Mouse (Mus musculus) liver, postnatal 0 days (tissue): ENCODE results near the gene Stfa2. TPM values are rescaled to one million over a fixed set of nuclear protein-coding genes. Genes with fewer than 3 reads are reported as not detected.
A peak's percentile ranks its signal among the peaks of the same experiment; 100 is the strongest.
"Not testable (repeated sequence)": the region's sequence is repeated elsewhere in the genome, so short reads cannot be mapped to it uniquely, and the experiment has no call there.

Experiments
- ATAC-seq: fragments of 200-750 bp; cut with Nextera tagmentation; 2 replicates; pipeline ENCODE4 v1.8.0; 2017; ENCODE audit warnings: mild to moderate bottlenecking, moderate library complexity
- DNase-seq: peaks from one replicate; pipeline ENCODE4 v3.0.0-alpha.2; 2016
- H3K27ac ChIP-seq: fragments of 300-500 bp; sonication (generic); 2 replicates; pipeline ENCODE4 v1.5.1; 2014; ENCODE audit warnings: antibody characterized with exemption, moderate library complexity, mild to moderate bottlenecking, low read depth
- H3K27me3 ChIP-seq: fragments of 300-500 bp; sonication (generic); 2 replicates; pipeline ENCODE4 v1.6.1; 2014; ENCODE audit warnings: low read length, control low read depth, mixed read lengths; ENCODE audit not compliant: insufficient read depth
- H3K36me3 ChIP-seq: fragments of 300-500 bp; sonication (generic); replicated peaks from 2 replicates; pipeline ENCODE4 v1.6.1; 2014; ENCODE audit warnings: mild to moderate bottlenecking, control low read depth, low read length, moderate library complexity, mixed read lengths; ENCODE audit not compliant: insufficient read depth
- H3K4me1 ChIP-seq: fragments of 300-500 bp; sonication (generic); 2 replicates; pipeline ENCODE4 v1.6.1; 2014; ENCODE audit warnings: antibody characterized with exemption, mild to moderate bottlenecking, control low read depth; ENCODE audit not compliant: insufficient read depth
- H3K4me2 ChIP-seq: fragments of 300-500 bp; sonication (generic); 2 replicates; pipeline ENCODE4 v1.6.1; 2014; ENCODE audit warnings: low read depth, mild to moderate bottlenecking, low read length, moderate library complexity, mixed read lengths
- H3K4me3 ChIP-seq: fragments of 300-500 bp; sonication (generic); 2 replicates; pipeline ENCODE4 v1.5.1; 2014; ENCODE audit warnings: low read depth, low read length
- H3K9ac ChIP-seq: fragments of 300-500 bp; sonication (generic); replicated peaks from 2 replicates; pipeline ENCODE4 v1.6.1; 2014; ENCODE audit warnings: mild to moderate bottlenecking, moderate library complexity
- H3K9me3 ChIP-seq: fragments of 300-500 bp; sonication (generic); 2 replicates; pipeline ENCODE4 v1.6.1; 2016; ENCODE audit warnings: mild to moderate bottlenecking, control low read depth, low read length, mixed read lengths
- CTCF ChIP-seq: sonication (generic); IDR thresholded peaks from 2 replicates; pipeline ENCODE4 v1.5.1; 2016; ENCODE audit warnings: antibody characterized with exemption, low read depth
- EP300 ChIP-seq: IDR thresholded peaks from 2 replicates; pipeline ENCODE4 v1.6.1; 2016; ENCODE audit warnings: antibody characterized with exemption, low read depth, mild to moderate bottlenecking
- WGBS: fragments of 180-500 bp; shearing (Covaris S2); extraction: QIAGEN DNeasy Blood & Tissue Kit; methylation state at CpG from one replicate; pipeline ENCODE4 v1.1.7; 2014; ENCODE audit not compliant: insufficient replicate concordance; 5-methylcytosine and 5-hydroxymethylcytosine counted together
- polyA plus RNA-seq: library from polyadenylated mRNA; unstranded; fragments of >200 nt; fragmentation: Nextera tagmentation; extraction: Ambion mirVana; gene quantifications from 2 replicates; pipeline ENCODE4 v1.2.1, GENCODE M21; 2015

Gene Stfa2
- 154 and 162 TPM in 2 replicates for polyA plus RNA-seq

DNA sequence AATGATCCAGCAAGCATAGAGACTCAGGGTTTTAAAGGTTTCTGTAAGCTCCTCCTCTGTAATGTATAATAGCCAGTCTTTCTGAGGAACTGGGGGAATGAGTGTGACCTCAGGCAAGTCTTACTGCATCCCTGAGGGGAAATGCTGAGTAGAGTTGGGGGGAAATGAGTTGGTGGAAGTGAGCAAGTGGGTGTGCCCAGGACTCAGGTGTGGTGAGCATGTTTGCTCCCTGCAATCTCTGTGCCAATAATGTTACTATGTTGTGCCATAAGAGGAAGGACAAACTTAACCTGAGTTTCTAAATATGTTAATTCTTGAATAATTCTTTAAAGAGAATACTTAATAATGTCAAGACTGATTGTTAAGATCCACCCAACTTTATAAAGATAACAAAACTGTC, at the start of gene Stfa2:
Gene Stfa2 (minus strand): TSS at position 101 of the 400 bp plus-strand sequence.
- DNase-seq (peak; percentile 18), ATAC-seq (peak; percentile 45; the same call in 1 of the 2 replicates)
- Histone ChIP-seq H3K27ac (peak within 1 kb of the TSS; percentile 55), H3K27me3 (no peaks in the 10 kb centered on the region), H3K4me1 (no peaks in the 10 kb centered on the region), H3K9ac (no peak within 1 kb of the TSS), H3K36me3 (no peaks in the 10 kb centered on the region), H3K9me3 (no peaks in the 10 kb centered on the region), H3K4me2 (no peak within 1 kb of the TSS), H3K4me3 (peak within 1 kb of the TSS; percentile 19; the same call in 1 of the 2 replicates)
- TF ChIP-seq EP300 (peak; percentile 51), CTCF (no peak)

DNA sequence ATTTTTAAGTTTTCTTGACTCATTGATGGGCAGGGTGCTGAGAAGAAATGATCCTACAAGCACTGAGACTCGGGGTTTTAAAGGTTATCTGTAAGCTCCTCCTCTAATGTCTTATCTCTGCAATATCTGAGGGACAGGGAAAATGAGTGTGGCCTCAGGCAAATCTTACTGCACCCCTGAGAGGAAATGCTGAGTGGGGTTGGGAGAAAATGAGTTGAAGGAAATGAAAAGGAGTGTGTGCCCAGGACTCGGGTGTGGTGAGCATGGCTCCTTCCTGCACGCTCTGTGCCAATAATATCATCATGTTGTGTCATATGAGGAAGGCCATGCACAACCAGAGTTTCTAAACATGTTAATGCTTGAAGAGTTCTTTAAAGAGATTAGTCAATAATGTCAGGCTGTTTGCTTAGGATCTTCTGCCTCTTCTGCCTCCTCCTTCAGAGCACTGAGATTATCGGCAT, 47.1 kb upstream of the Stfa2 start, which contains the start of gene Stfa3:
Gene Stfa3 (minus strand): TSS at position 51 of the 461 bp plus-strand sequence.
- no peak within 1 kb of the TSS for H3K9ac ChIP-seq
- peak within 1 kb of the TSS; percentile 26 for H3K4me3 ChIP-seq
- peak; percentile 20 for DNase-seq
- WGBS, result 58% methylated on average over 4 of the region's 4 CpGs
- TF ChIP-seq EP300 (peak; percentile 36; the same call in 1 of the 2 replicates), CTCF (no peak)
- H3K9me3 ChIP-seq, result no peaks in the 10 kb centered on the region
- H3K4me1 ChIP-seq, result no peaks in the 10 kb centered on the region
- peak within 1 kb of the TSS; percentile 49 for H3K27ac ChIP-seq
- no peaks in the 10 kb centered on the region for H3K27me3 ChIP-seq
- ATAC-seq, result 0 out of 2 replicates have a peak, but pooled peaks have one; percentile 33
- no peaks in the 10 kb centered on the region for H3K36me3 ChIP-seq
- H3K4me2 ChIP-seq, result 0 out of 2 replicates have a peak within 1 kb of the TSS, but pooled peaks have one; percentile 3

DNA sequence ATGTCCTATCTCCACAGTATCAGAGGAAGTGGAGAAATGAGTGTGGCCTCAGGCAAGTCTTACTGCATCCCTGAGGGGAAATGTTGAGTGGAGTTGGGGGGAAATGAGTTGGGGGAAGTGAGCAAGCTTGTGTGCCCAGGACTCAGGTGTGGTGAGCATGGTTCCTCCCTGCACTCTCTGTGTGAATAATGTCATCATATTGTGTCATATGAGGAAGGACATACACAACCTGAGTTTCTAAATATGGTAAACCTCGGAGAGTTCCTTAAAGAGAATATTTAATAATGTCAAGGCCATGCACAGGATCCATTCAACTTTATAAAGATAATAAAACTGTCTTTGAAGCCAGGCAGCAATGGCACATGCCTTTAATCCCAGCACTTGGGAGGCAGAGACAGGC, 12.7 kb upstream of the Stfa2 start:
- H3K9ac ChIP-seq, ATAC-seq, DNase-seq, H3K27me3 ChIP-seq, H3K9me3 ChIP-seq, H3K4me3 ChIP-seq, H3K36me3 ChIP-seq, H3K4me2 ChIP-seq, H3K4me1 ChIP-seq: not testable (repeated sequence)
- TF ChIP-seq EP300, result peak; percentile 59
- 38% methylated on average over 1 of the region's 1 CpGs for WGBS
- peak overlapping the region; percentile 23; the same call in 1 of the 2 replicates for H3K27ac ChIP-seq

DNA sequence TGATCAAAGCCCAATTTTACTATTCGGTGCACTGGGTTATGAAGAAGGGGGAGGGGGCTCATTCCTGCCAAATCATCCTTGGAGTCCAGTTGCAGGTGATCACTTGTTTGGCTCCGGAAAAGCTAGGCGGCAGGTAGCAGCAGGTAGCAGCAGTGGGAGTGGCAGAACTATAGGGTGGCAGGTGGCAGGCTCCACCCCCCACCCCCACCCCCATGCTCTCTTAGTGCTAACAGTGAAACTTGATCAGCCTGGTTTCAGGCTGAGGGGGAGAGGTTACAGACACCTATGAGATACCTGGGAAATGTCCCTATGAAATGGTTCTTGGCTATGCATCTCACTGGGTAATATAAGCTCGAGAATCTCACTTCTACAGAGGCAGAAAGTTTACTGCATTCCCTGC, 19.2 kb downstream of the Stfa2 start:
- no peaks in the 10 kb centered on the region for H3K4me1 ChIP-seq

DNA sequence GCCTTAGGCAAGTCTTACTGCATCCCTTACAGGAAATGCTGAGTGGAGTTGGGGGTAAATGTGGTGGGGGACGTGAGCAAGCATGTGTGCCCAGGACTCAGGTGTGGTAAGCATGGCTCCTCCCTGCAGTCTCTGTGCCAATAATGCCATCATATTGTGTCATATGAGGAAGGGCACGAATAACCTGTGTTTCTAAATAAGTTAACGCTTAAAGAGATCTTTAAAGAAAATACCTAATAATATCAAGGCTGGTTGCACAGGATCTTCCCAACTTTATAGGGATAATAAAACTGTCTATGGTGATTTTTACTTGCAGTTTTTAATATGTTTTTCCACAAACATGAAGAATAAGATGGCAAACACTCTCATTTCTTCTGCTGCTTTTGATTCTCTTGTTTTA, 40.6 kb downstream of the Stfa2 start, which contains the start of gene BC100530:
Gene BC100530 (minus strand): TSS at position 101 of the 400 bp plus-strand sequence.
- H3K27me3 ChIP-seq, H3K9ac ChIP-seq, H3K36me3 ChIP-seq, H3K4me2 ChIP-seq, H3K9me3 ChIP-seq, H3K4me1 ChIP-seq: not testable (repeated sequence)
- 68% methylated on average over 3 of the region's 3 CpGs for WGBS
- DNase-seq (peak; percentile 19), ATAC-seq (peak; percentile 47)
- H3K4me3 ChIP-seq, result peak within 1 kb of the TSS; percentile 19; the same call in 1 of the 2 replicates
- peak within 1 kb of the TSS; percentile 72 for H3K27ac ChIP-seq

More for the DNA sequence above, 19.2 kb downstream of the Stfa2 start:
- no peak overlapping the region for H3K4me2 ChIP-seq
- no peak overlapping the region for H3K27ac ChIP-seq
- no peaks in the 10 kb centered on the region for H3K36me3 ChIP-seq
- H3K27me3 ChIP-seq, result no peaks in the 10 kb centered on the region
- DNase-seq (no peak), ATAC-seq (no peak)
- no peak for TF ChIP-seq EP300
- TF ChIP-seq CTCF, result no peak
- no peaks in the 10 kb centered on the region for H3K9me3 ChIP-seq
- WGBS, result 33% methylated on average over 4 of the region's 4 CpGs
- H3K4me3 ChIP-seq, result no peak overlapping the region
- no peak overlapping the region for H3K9ac ChIP-seq

Other genes with a start within 250 kb of the Stfa2 start
- gene Gm5483, start 224.2 kb downstream of the Stfa2 start, polyA plus RNA-seq, result 589 and 613 TPM in 2 replicates
- gene Gm5416, start 198.1 kb downstream of the Stfa2 start, polyA plus RNA-seq, result 9.4 and 11.8 TPM in 2 replicates
- gene 2010005H15Rik, start 187.0 kb downstream of the Stfa2 start, polyA plus RNA-seq, result 103 and 110 TPM in 2 replicates
- 1,279 and 1,387 TPM in 2 replicates for gene Stfa1, start 131.5 kb downstream of the Stfa2 start, polyA plus RNA-seq
- 4.2 and 4.3 TPM in 2 replicates for gene BC117090, start 74.1 kb downstream of the Stfa2 start, polyA plus RNA-seq
- gene BC100530, start 40.7 kb downstream of the Stfa2 start, polyA plus RNA-seq, result 1,035 and 1,094 TPM in 2 replicates
- gene Stfa3, start 46.9 kb upstream of the Stfa2 start, polyA plus RNA-seq, result 213 and 228 TPM in 2 replicates
- gene Casr, start 153.7 kb upstream of the Stfa2 start, polyA plus RNA-seq, result 0.04 TPM in 1 of 2 replicates, not detected in the other